ENCODE assay signal across 24 mouse cellular contexts in genomic region chr1:113703462-113703861, GRCm38 (mm10).
"Had no signal": no experiment of that assay in that cellular context is flagged by ENCODE, and none has a peak within 500 bp of the region (broad histone marks: within the 10 kb centered on the region; RNA-seq: fewer than 3 reads in every experiment).

No protein-coding gene starts in this region.

- ATAC-seq: hindbrain, postnatal 0 days; intestine, embryonic 16.5 days had no signal

- H3K4me3 ChIP-seq: heart, adult 2 months; heart, embryonic 13.5 days; heart, embryonic 15.5 days; hindbrain, embryonic 15.5 days; kidney, embryonic 15.5 days; limb, embryonic 13.5 days; limb, embryonic 15.5 days had no signal

- H3K27ac ChIP-seq: heart, adult 2 months; heart, embryonic 13.5 days; heart, embryonic 15.5 days; hindbrain, embryonic 15.5 days; hindbrain, postnatal 0 days; kidney, embryonic 15.5 days; kidney, postnatal 0 days; limb, embryonic 13.5 days; limb, embryonic 15.5 days had no signal

- DNase-seq: gastrocnemius, postnatal 14 days; gastrocnemius, postnatal 36 days; heart, adult 11 months; heart, adult 2 months; heart, postnatal 14 days; heart, postnatal 36 days; kidney, adult 11 months; kidney, adult 2 months; kidney, adult 9 months; kidney, postnatal 14 days; kidney, postnatal 36 days; layer of hippocampus, adult 9-11 months; layer of hippocampus, postnatal 36 days; left cerebral cortex, postnatal 4 days had no signal

- H3K4me1 ChIP-seq: heart, embryonic 13.5 days; heart, embryonic 15.5 days; hindbrain, embryonic 15.5 days; kidney, embryonic 15.5 days; limb, embryonic 13.5 days; limb, embryonic 15.5 days had no signal

- H3K36me3 ChIP-seq: heart, embryonic 13.5 days; heart, embryonic 15.5 days; hindbrain, embryonic 15.5 days; kidney, embryonic 15.5 days; limb, embryonic 13.5 days; limb, embryonic 15.5 days had no signal

- H3K9me3 ChIP-seq: heart, embryonic 13.5 days; heart, embryonic 15.5 days; hindbrain, embryonic 15.5 days; kidney, embryonic 15.5 days; limb, embryonic 13.5 days; limb, embryonic 15.5 days had no signal

- H3K27me3 ChIP-seq: heart, embryonic 13.5 days; heart, embryonic 15.5 days; hindbrain, embryonic 15.5 days; kidney, embryonic 15.5 days; limb, embryonic 13.5 days; limb, embryonic 15.5 days had no signal

- H3K4me2 ChIP-seq: heart, embryonic 11.5 days; heart, embryonic 13.5 days; heart, embryonic 15.5 days; hindbrain, embryonic 15.5 days; kidney, embryonic 15.5 days; limb, embryonic 13.5 days; limb, embryonic 15.5 days had no signal

- H3K9ac ChIP-seq: heart, embryonic 13.5 days; heart, embryonic 15.5 days; hindbrain, embryonic 15.5 days; kidney, embryonic 15.5 days; limb, embryonic 13.5 days; limb, embryonic 15.5 days had no signal
